Mouse (Mus musculus) neural tube, embryonic 14.5 days (tissue): ENCODE measurements around the gene Macf1. TPM values are rescaled to one million over a fixed set of nuclear protein-coding genes. Genes with fewer than 3 reads are reported as not detected.
A peak's percentile ranks its signal among the peaks of the same experiment; 100 is the strongest.

ENCODE experiments used
- ATAC-seq: fragments of 200-750 bp; cut with Nextera tagmentation; 2 replicates; pipeline ENCODE4 v1.8.0; 2017; ENCODE audit warnings: low read depth, mild to moderate bottlenecking, moderate TSS enrichment, moderate library complexity
- H3K27ac ChIP-seq: fragments of 300-500 bp; sonication (generic); 2 replicates; pipeline ENCODE4 v1.5.1; 2014; ENCODE audit warnings: low read depth, mild to moderate bottlenecking, control low read depth, low read length, moderate library complexity, mixed read lengths
- H3K27me3 ChIP-seq: fragments of 300-500 bp; sonication (generic); 2 replicates; pipeline ENCODE4 v1.6.1; 2014; ENCODE audit warnings: low read length; ENCODE audit not compliant: control insufficient read depth, insufficient read depth
- H3K36me3 ChIP-seq: fragments of 300-500 bp; sonication (generic); 2 replicates; pipeline ENCODE4 v1.6.1; 2014; ENCODE audit warnings: low read length, mixed read lengths; ENCODE audit not compliant: control insufficient read depth, insufficient read depth
- H3K4me1 ChIP-seq: fragments of 300-500 bp; sonication (generic); 2 replicates; pipeline ENCODE4 v1.6.1; 2014; ENCODE audit warnings: low read length; ENCODE audit not compliant: control insufficient read depth, insufficient read depth
- H3K4me2 ChIP-seq: fragments of 300-500 bp; sonication (generic); 2 replicates; pipeline ENCODE4 v1.6.1; 2014; ENCODE audit warnings: mild to moderate bottlenecking, low read depth, low read length, control low read depth
- H3K4me3 ChIP-seq: fragments of 300-500 bp; sonication (generic); 2 replicates; pipeline ENCODE4 v1.5.1; 2014; ENCODE audit warnings: low read depth, low read length, control low read depth, mixed read lengths
- H3K9ac ChIP-seq: fragments of 300-500 bp; sonication (generic); replicated peaks from 2 replicates; pipeline ENCODE4 v1.6.1; 2014; ENCODE audit warnings: low read depth, mild to moderate bottlenecking, control low read depth, low read length, mixed read lengths
- H3K9me3 ChIP-seq: fragments of 300-500 bp; sonication (generic); 2 replicates; pipeline ENCODE4 v1.6.1; 2016; ENCODE audit warnings: low read length; ENCODE audit not compliant: control insufficient read depth
- WGBS: fragments of 180-500 bp; shearing (Covaris S2); extraction: QIAGEN DNeasy Blood & Tissue Kit; methylation state at CpG from one replicate; pipeline ENCODE4 v1.1.7; 2014; 5-methylcytosine and 5-hydroxymethylcytosine counted together
- polyA plus RNA-seq: library from polyadenylated mRNA; unstranded; fragments of >200 nt; fragmentation: Nextera tagmentation; extraction: Ambion mirVana; gene quantifications from 2 replicates; pipeline ENCODE4 v1.2.1, GENCODE M21; 2014

Macf1 gene
- polyA plus RNA-seq, 1 experiment from 2014 or later: 144 TPM

GRCm38 (mm10) chr4:123588353-123589301, 95.5 kb downstream of the Macf1 start:
- WGBS: 37% methylated on average over 7 of the region's 7 CpGs
- H3K27me3 ChIP-seq: no peaks in the 10 kb centered on the region
- no peaks in the 10 kb centered on the region for H3K9me3 ChIP-seq
- no peak overlapping the region for H3K4me2 ChIP-seq
- ATAC-seq: no peak
- no peaks in the 10 kb centered on the region for H3K36me3 ChIP-seq
- no peak overlapping the region for H3K27ac ChIP-seq
- peaks cover 14% of the 10 kb centered on the region for H3K4me1 ChIP-seq
- H3K4me3 ChIP-seq: no peak overlapping the region
- no peak overlapping the region for H3K9ac ChIP-seq

GRCm38 (mm10) chr4:123587616-123588015, 96.5 kb downstream of the Macf1 start:
- ATAC-seq: no peak
- Histone ChIP-seq H3K27me3 (no peaks in the 10 kb centered on the region), H3K9me3 (no peaks in the 10 kb centered on the region), H3K4me2 (no peak overlapping the region), H3K4me3 (no peak overlapping the region), H3K36me3 (no peaks in the 10 kb centered on the region), H3K27ac (no peak overlapping the region), H3K4me1 (peaks cover 7% of the 10 kb centered on the region; the same call in 1 of the 2 replicates), H3K9ac (no peak overlapping the region)
- WGBS: 71% methylated on average over 3 of the region's 3 CpGs

- H3K9me3 ChIP-seq: no peaks in the 10 kb centered on the region
- no peak for ATAC-seq
- no peak overlapping the region for H3K4me3 ChIP-seq
- no peak overlapping the region for H3K9ac ChIP-seq
- H3K36me3 ChIP-seq: no peaks in the 10 kb centered on the region
- H3K4me1 ChIP-seq: 0 out of 2 replicates have a peak, but pooled peaks cover 3% of the 10 kb centered on the region
- H3K27me3 ChIP-seq: no peaks in the 10 kb centered on the region
- 45% methylated on average over 3 of the region's 3 CpGs for WGBS
- H3K4me2 ChIP-seq: no peak overlapping the region
- no peak overlapping the region; the same call in 1 of the 2 replicates for H3K27ac ChIP-seq
Measured at GRCm38 (mm10) chr4:123584720-123585093, 99.5 kb downstream of the Macf1 start.

- H3K4me3 ChIP-seq: no peak overlapping the region
- WGBS: 33% methylated on average over 8 of the region's 8 CpGs
Measured at GRCm38 (mm10) chr4:123584084-123584719, 100.0 kb downstream of the Macf1 start.

GRCm38 (mm10) chr4:123577469-123578088, 106.6 kb downstream of the Macf1 start:
- no peak for ATAC-seq
- no peaks in the 10 kb centered on the region for H3K27me3 ChIP-seq
- H3K9ac ChIP-seq: no peak overlapping the region
- H3K4me3 ChIP-seq: no peak overlapping the region
- 80% methylated on average over 2 of the region's 2 CpGs for WGBS
- H3K27ac ChIP-seq: no peak overlapping the region
- H3K9me3 ChIP-seq: no peaks in the 10 kb centered on the region
- no peaks in the 10 kb centered on the region for H3K36me3 ChIP-seq
- 0 out of 2 replicates have a peak, but pooled peaks cover 2% of the 10 kb centered on the region for H3K4me1 ChIP-seq
- H3K4me2 ChIP-seq: no peak overlapping the region

More at GRCm38 (mm10) chr4:123584084-123584719, 100.0 kb downstream of the Macf1 start:
- H3K9me3 ChIP-seq: no peaks in the 10 kb centered on the region
- no peak overlapping the region for H3K4me2 ChIP-seq
- no peak for ATAC-seq
- H3K27ac ChIP-seq: no peak overlapping the region
- no peak overlapping the region for H3K9ac ChIP-seq
- no peaks in the 10 kb centered on the region for H3K27me3 ChIP-seq
- H3K4me1 ChIP-seq: 0 out of 2 replicates have a peak, but pooled peaks cover 3% of the 10 kb centered on the region
- H3K36me3 ChIP-seq: no peaks in the 10 kb centered on the region

GRCm38 (mm10) chr4:123572434-123573336, 111.5 kb downstream of the Macf1 start:
- Histone ChIP-seq H3K27ac (peak overlapping the region; percentile 76), H3K36me3 (no peaks in the 10 kb centered on the region), H3K9me3 (no peaks in the 10 kb centered on the region), H3K4me1 (0 out of 2 replicates have a peak, but pooled peaks cover 8% of the 10 kb centered on the region), H3K27me3 (no peaks in the 10 kb centered on the region), H3K4me3 (no peak overlapping the region; the same call in 1 of the 2 replicates), H3K4me2 (peak overlapping the region; percentile 16; the same call in 1 of the 2 replicates), H3K9ac (no peak overlapping the region)
- WGBS: 8% methylated on average over 11 of the region's 11 CpGs
- ATAC-seq: peak; percentile 65; the same call in 1 of the 2 replicates

- H3K4me1 ChIP-seq: 0 out of 2 replicates have a peak, but pooled peaks cover 8% of the 10 kb centered on the region
- H3K4me2 ChIP-seq: no peak overlapping the region
- no peaks in the 10 kb centered on the region for H3K9me3 ChIP-seq
- H3K9ac ChIP-seq: no peak overlapping the region
- no peak overlapping the region for H3K4me3 ChIP-seq
- WGBS: 10% methylated on average over 7 of the region's 7 CpGs
- H3K27ac ChIP-seq: no peak overlapping the region
- no peaks in the 10 kb centered on the region for H3K36me3 ChIP-seq
- H3K27me3 ChIP-seq: no peaks in the 10 kb centered on the region
- no peak for ATAC-seq
Measured at GRCm38 (mm10) chr4:123571869-123572268, 112.3 kb downstream of the Macf1 start.

GRCm38 (mm10) chr4:123565291-123565861, 118.8 kb downstream of the Macf1 start:
- H3K27me3 ChIP-seq: no peaks in the 10 kb centered on the region
- H3K36me3 ChIP-seq: no peaks in the 10 kb centered on the region
- ATAC-seq: no peak
- H3K9me3 ChIP-seq: no peaks in the 10 kb centered on the region
- H3K27ac ChIP-seq: no peak overlapping the region
- no peak overlapping the region for H3K4me2 ChIP-seq
- no peak overlapping the region for H3K4me3 ChIP-seq
- H3K4me1 ChIP-seq: 0 out of 2 replicates have a peak, but pooled peaks cover 3% of the 10 kb centered on the region
- 54% methylated on average over 7 of the region's 7 CpGs for WGBS
- H3K9ac ChIP-seq: no peak overlapping the region
